Mouse (Mus musculus) mouse trophoblast stem cell (cell line): ENCODE measurements at regions not wholly inside any gene's neighbourhood (a gene's known extent, or its start where the extent isn't known, plus 50 kb on each side); places are given as distances from the start of the nearest gene placed in this dataset.

Experiments
- in situ Hi-C, 2 experiments: fragments of 300-500 bp; cut with MseI, MboI; formaldehyde crosslinking; loops; 2 replicates in 1 of 2; 3 replicates in 1 of 2; pipeline ENCODE4 v1.15.1; 2025

- in situ Hi-C loops, result no loop called here
Observed at GRCm38 (mm10) chr8:32958331-32958730, 470.2 kb upstream of the 5930422O12Rik start.

DNA sequence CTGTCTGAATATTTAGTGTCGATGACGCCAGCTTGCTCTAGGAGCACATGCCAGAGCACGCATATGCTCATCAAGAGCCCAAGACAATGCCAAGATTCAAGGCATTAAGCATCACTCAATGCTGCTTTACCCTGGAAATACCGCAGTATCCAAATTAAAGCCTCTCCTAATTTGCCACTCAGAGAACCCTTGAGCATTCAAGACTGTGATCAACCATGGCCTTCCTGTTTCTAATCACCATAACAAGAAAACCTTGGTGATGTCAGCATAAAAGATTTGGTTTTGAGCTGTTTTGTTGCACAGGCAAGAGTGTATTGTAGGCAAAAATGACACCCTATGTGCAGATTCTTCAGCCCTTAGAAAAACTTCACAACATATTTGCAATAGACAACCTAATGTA lies 469.7 kb upstream of the 5930422O12Rik start:
- in situ Hi-C loops, result no loop called here

- in situ Hi-C loops, result no loop called here
Observed at GRCm38 (mm10) chr8:32959326-32960064, 469.0 kb upstream of the 5930422O12Rik start.

DNA sequence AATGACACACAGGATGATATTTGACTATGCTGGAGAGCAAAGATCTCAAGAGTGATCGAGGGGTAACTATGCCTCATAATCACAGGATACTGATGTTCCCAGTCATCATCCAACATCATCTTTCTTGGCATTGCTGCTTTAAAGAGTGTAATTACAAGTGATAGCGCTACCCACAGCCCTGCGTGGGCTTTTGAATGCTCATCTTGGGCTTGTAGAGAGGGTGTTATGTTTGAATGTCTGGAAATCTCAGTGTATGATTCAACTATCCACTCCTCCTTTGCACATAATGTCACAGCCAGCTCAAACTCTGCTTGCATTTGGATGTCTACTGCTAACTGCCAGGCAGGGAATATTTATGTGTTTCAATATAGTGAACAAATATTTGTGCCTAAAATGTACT lies 438.3 kb upstream of the 5930422O12Rik start:
- in situ Hi-C loops, result no loop called here

DNA sequence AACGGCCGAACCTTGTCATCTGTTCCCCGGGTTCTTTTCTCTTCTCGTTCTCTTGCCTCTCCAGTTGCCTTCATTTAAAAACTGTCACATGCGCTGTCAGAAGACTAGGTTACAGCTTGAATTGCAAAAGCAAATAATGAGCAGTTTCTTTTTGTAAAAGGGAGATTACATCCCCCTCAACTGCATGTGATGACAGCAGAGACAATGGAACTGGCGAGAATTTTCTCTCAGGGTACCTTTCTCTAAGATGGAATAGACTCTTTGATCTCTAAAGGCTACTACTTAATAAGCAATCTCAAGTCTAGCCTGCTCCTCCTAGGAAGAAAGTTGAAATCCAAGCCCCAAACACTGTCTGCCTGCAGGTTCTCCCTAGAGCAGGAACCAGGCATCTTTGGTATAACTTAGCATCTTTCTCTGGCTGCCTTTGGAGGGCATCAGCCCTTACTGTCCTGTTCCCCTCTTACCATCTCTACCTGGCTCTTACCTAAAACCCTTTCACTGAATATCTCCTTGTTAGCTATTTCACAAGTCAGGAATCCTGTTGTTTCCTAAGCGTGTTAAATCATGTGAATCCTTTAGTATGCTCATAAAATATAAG lies 424.4 kb upstream of the 5930422O12Rik start:
- in situ Hi-C loops, result loop anchor here in 1 of 2 experiments (25.0 kb wide), 1 partner anchor 183 kb away; no protein-coding TSS in a partner anchor

DNA sequence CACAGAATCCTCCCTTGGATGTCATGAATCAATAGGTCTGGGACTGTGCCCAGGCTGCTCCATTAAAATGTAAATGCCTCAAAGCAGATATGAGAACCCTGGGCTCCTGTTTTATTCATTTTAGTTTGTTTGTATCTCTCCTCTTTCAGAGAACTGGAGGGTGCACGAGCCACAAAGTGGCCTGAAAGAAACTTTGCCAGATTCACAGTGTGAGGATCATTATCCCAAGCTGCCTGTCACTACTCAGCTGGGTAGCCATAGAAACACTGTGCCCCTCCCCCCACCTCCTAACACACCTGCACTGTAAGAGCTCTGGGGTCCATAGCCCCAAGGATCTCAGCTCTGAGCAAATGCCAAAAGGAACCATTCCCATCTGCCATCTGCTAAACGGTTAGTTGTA lies 423.9 kb upstream of the 5930422O12Rik start:
- in situ Hi-C loops, result loop anchor here in 1 of 2 experiments (25.0 kb wide), 1 partner anchor 183 kb away; no protein-coding TSS in a partner anchor

DNA sequence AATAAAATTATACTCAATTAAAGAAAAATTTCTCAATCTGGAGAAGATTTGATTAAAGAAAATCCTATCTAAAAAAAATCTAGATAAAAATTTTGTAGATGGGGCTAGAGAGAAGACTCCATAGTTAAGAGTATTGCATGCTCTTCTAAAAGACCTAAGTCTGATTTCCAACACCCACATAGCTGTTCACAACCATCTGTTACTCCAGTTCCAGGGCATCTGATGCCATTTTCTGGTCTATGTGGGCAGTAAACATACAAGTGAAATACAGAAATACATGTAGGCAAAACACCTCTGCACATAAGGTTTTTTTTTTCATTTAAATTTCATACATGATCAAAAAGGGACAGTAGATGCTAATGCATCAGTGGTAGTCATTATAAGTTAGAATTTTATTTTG lies 418.4 kb upstream of the 5930422O12Rik start:
- in situ Hi-C loops, result loop anchor here in 1 of 2 experiments (25.0 kb wide), 1 partner anchor 177 kb away; no protein-coding TSS in a partner anchor

DNA sequence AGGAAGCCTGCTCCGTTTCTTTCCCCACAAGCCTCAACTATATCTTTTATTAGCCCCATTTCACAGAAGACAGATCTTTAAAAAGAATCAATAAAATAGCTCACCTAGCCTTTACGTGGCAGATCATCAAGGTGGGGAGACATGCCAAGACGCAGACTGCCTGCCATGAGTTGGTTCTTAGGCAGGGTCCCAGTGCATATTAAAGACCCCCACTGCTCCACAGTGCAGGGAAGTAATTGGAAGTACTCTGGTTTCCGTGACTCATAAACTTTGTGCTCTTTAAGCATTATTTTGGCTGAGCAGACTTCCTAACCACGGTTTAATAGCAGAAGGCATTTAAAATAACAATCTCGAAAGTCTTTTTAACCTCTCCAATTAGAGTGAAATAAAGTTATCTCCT lies 415.7 kb upstream of the 5930422O12Rik start:
- in situ Hi-C loops, result loop anchor here in 1 of 2 experiments (25.0 kb wide), 1 partner anchor 175 kb away; no protein-coding TSS in a partner anchor

DNA sequence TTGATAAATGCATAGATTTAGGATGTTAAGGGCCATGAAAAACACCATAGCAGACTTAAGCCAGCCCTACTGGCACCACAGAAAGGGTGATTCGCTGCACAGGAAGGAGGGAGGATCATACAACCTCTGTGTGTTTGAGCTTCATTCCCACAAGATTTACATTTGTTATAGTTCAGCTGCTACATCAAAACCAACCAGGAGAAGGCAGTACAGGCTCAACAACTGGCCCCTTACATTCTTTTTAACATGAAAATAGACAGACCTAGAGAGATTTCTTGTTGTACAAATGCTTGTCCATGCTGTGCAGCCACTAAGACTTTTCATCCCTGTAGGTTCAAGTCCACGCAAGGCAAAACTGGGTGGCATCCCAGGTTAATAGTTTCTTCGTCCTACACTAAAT lies 412.6 kb upstream of the 5930422O12Rik start:
- in situ Hi-C loops, result loop anchor here in 1 of 2 experiments (25.0 kb wide), 1 partner anchor 171 kb away; no protein-coding TSS in a partner anchor

DNA sequence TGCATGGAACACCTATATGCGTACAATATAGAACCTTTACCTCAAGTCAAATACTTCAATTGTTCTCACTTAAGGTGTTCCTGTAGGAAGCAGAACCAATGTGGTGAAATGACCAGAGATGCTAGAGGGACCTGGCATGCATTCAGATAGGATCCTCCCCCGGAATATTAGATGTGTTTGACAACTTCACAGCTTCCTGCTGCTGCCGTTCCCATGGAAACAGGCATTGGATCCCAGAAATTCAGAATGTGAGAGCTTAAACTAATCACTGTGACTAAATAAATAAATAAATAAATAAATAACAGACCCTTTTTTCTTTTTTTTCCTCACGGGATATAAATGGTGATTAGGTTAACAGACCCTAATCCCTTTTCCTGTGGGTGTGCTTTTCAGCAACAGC lies 401.5 kb upstream of the 5930422O12Rik start:
- in situ Hi-C loops, result no loop called here

GRCm38 (mm10) chr8:33029453-33029852 lies 399.1 kb upstream of the 5930422O12Rik start:
- in situ Hi-C loops, result no loop called here

DNA sequence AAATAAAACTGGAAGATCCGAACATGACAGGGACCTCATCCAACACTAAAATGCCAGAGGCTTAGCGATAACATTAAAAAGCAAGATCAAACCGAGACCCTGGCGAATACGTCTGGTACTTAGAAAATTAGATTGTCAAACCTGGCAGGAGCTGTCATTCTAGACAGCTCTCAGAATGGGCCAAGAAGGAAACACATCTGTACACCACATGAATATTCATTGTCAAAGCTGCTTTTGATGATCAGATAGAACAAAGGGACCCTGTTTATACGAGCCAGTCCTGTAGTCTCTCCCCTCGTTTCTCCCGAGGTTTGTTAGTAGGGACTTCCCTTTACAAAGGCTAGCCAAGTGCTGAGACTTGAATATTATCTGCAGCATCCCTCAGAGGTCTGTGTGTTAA lies 376.5 kb upstream of the 5930422O12Rik start:
- in situ Hi-C loops, result no loop called here

- in situ Hi-C loops, result no loop called here
Observed at GRCm38 (mm10) chr8:33065566-33065965, 362.9 kb upstream of the 5930422O12Rik start.

- in situ Hi-C loops, result no loop called here
Observed at GRCm38 (mm10) chr8:33066168-33066567, 362.3 kb upstream of the 5930422O12Rik start.

- in situ Hi-C loops, result no loop called here
Observed at GRCm38 (mm10) chr8:33067453-33068039, 361.0 kb upstream of the 5930422O12Rik start.

- in situ Hi-C loops, result no loop called here
Observed at GRCm38 (mm10) chr8:33068468-33068867, 360.0 kb upstream of the 5930422O12Rik start.

- in situ Hi-C loops, result no loop called here
Observed at GRCm38 (mm10) chr8:33075186-33075585, 353.3 kb upstream of the 5930422O12Rik start.

DNA sequence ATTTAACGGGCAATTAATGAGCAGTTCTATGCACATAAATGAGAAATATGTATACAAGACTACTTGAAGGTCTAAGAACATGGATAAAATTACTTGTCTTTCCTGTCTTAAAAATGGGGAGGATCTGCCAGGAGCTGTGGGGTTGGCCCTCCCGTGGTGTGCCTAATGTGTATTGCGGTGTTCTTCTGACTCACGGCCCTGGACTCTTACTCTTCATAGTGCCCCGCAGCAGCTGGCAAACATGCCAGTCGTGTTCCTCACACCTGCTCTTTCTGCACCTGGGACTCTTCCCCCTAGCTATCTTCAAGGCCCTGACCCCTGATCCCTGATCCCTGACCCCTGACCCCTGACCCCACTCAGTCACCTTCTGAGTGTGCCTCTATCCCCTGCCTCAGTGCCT lies 352.3 kb upstream of the 5930422O12Rik start:
- in situ Hi-C loops, result no loop called here

DNA sequence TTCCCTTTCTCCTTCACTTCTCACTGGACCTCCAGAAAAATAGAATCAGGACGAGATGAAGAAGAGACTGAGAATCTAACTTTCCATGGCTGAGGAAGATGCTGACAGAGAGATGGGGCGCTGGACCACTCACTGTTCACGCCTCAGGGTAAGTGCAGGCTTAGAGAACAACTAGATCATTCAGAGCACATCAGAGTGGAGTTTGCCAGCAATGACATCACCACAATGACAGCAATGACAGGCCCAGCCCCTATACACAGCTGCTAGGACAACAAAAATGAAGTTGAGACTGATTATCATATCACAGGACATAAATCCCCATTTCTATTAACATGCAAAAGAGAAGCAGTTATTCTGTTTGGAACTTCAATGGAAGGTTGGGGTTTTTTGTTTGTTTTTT lies 350.4 kb upstream of the 5930422O12Rik start:
- in situ Hi-C loops, result no loop called here

DNA sequence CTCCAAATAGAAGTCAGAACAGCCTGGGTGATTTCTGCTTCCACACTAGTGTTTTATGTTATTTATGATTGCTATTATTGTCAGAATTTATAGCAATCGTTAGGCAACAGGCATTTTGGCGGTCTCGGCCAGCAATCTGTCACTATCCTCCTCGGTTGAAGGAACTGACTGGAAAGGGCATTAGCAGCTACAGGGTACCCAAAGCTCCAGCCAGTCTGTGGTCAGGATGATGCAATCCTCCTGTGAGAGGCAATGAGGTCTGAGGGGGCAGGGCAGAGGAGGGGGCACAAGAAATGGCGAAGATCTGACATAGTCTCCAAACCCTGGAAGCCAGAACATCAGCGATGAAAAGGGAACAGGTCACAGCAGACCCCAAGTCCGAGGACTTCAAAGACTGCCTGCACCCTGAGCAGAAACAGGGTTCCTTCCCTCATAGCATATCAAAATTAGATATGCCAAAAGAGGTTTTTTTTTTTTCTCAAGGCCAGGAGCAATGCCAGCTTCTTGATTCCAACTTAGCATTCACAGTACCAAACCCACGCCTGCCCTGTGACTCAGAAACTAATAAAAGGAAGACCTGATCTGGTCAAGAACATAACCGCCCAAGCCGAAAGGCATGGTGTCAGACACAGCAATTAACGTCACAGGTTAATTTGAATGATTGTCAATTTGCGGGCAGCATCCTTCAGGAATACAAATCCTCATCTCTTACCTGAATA lies 348.5 kb upstream of the 5930422O12Rik start:
- in situ Hi-C loops, result no loop called here

DNA sequence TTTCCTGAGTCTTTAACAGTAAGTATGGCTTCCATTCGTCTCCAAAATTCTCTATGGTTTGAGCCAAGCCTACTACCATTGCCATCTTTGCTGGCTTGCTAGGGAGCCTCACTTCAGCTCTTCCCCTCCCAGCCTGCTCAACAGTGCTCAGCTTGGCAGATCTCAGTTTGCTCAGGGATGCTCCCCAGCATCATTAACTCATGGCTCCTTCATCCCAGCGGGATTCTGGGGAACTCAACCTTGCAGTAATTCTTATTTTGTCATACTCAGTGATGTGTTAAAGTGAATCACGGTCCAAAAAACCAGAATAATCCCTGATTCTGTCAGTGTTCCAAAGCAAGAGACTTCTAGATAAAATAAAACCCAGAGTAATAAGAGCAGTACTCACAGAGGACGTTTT lies 346.6 kb upstream of the 5930422O12Rik start:
- in situ Hi-C loops, result no loop called here

DNA sequence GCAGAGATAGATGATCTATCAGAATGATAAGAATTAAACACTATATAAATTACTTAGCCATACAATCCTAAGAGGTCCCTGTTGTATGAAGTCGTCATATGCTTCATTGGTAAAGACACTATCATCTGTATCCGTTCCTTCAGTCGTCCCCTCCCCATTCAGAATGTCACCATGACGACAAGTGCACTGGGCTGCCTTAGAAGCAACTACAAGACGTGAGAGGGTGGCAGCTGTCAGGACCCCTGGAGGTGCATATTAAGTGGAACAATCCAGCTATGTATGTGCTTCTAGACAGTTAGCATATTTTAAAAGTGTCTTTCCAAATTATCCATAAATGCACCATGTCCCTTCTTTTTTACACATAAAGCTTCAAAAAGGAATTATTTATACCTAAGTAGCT lies 343.0 kb upstream of the 5930422O12Rik start:
- in situ Hi-C loops, result no loop called here
